Mouse (Mus musculus): ENCODE data around the gene Prss21.

DNA sequence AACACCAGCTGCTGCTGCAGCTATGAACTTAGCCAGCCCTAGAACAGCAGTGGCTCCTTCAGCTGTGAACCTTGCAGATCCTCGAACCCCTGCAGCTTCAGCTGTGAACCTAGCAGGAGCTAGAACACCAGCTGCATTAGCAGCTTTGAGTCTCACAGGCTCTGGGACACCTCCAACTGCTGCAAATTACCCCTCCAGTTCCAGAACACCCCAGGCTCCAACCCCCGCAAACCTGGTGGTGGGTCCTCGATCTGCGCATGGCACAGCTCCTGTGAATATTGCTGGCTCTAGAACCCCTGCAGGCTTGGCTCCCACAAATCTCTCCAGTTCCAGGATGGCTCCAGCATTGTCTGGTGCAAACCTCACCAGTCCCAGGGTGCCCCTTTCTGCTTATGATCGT lies 47.1 kb upstream of the Prss21 start:
- TF ChIP-seq POLR2A (IDR thresholded peaks at IDR 0.05; ENCODE audit: low read depth, low read length) (no peak), CTCF (IDR thresholded peaks at IDR 0.05; ENCODE audit: extremely low read depth, insufficient read length, insufficient replicate concordance, low read depth, low read length) (no peak)

All from small intestine, adult 2 months (tissue).